Mouse (Mus musculus): ENCODE measurements around the gene Prrt2. TPM values are rescaled to one million over a fixed set of nuclear protein-coding genes. Genes with fewer than 3 reads are reported as not detected.

Prrt2 gene
- total RNA-seq, 1 experiment, result 0.36 TPM

GRCm38 (mm10) chr7:126986319-126986718 lies 34.7 kb downstream of the Prrt2 start:
- H3K9ac ChIP-seq (ENCODE audit: insufficient read depth, low read depth, low read length, poor library complexity, severe bottlenecking), result no peak overlapping the region; the same call in 1 of the 2 replicates

GRCm38 (mm10) chr7:126984667-126985444 lies 36.2 kb downstream of the Prrt2 start:
- peaks cover 1 to 2% of the 10 kb centered on the region in 2 experiments; a peak in 1 of 4 replicates for H3K4me1 ChIP-seq (ENCODE audit: control insufficient read depth in 2 of 2, insufficient read depth in 2 of 2, low read length in 2 of 2, poor library complexity in 1 of 2)
- H3K27ac ChIP-seq (ENCODE audit: insufficient read depth, low read depth, low read length, poor library complexity, severe bottlenecking), result no peak overlapping the region
- H3K9me3 ChIP-seq (ENCODE audit: control insufficient read depth, insufficient read depth, low read depth, low read length), result no peaks in the 10 kb centered on the region
- H3K4me3 ChIP-seq (ENCODE audit: insufficient read depth in 1 of 2, low read depth in 1 of 2, low read length in 2 of 2, poor library complexity in 1 of 2, severe bottlenecking in 1 of 2), result no peak overlapping the region
- in situ Hi-C loops (cut with MboI; ENCODE audit: low sequenced_read_pairs in 2 of 2, unreplicated experiment in 2 of 2), result no loop called here
- peaks cover 4% of the 10 kb centered on the region; the same call in 1 of the 2 replicates for H3K36me3 ChIP-seq (ENCODE audit: control insufficient read depth, insufficient read depth, low read length, poor library complexity, severe bottlenecking)
- H3K9ac ChIP-seq (ENCODE audit: insufficient read depth, low read depth, low read length, poor library complexity, severe bottlenecking), result no peak overlapping the region
- TF ChIP-seq ZNF384 (IDR thresholded peaks at IDR 0.05; ENCODE audit: low read depth, low read length), result no peak
- no peak for TF ChIP-seq HCFC1 (IDR thresholded peaks at IDR 0.05; ENCODE audit: borderline replicate concordance, insufficient read depth, low read length)
- no peak for TF ChIP-seq MAFK (IDR thresholded peaks at IDR 0.05; ENCODE audit: insufficient read depth, low read depth, low read length)
- no peak for TF ChIP-seq CHD2 (IDR thresholded peaks at IDR 0.05; ENCODE audit: low read depth, low read length)
- TF ChIP-seq ZC3H11A (IDR thresholded peaks at IDR 0.05; ENCODE audit: borderline replicate concordance, low read depth, low read length), result no peak
- DNase-seq (ENCODE audit: low read depth, low spot score), result no peak

More at GRCm38 (mm10) chr7:126986319-126986718, 34.7 kb downstream of the Prrt2 start:
- H3K4me1 ChIP-seq (ENCODE audit: control insufficient read depth in 2 of 2, insufficient read depth in 2 of 2, low read length in 2 of 2, poor library complexity in 1 of 2), result peaks cover 1 to 2% of the 10 kb centered on the region in 2 experiments; a peak in 1 of 4 replicates
- no peak overlapping the region for H3K4me3 ChIP-seq (ENCODE audit: insufficient read depth in 1 of 2, low read depth in 1 of 2, low read length in 2 of 2, poor library complexity in 1 of 2, severe bottlenecking in 1 of 2)
- in situ Hi-C loops (cut with MboI; ENCODE audit: low sequenced_read_pairs in 2 of 2, unreplicated experiment in 2 of 2), result no loop called here
- no peaks in the 10 kb centered on the region for H3K9me3 ChIP-seq (ENCODE audit: control insufficient read depth, insufficient read depth, low read depth, low read length)
- no peak for DNase-seq (ENCODE audit: low read depth, low spot score)
- no peak for TF ChIP-seq ZC3H11A (IDR thresholded peaks at IDR 0.05; ENCODE audit: borderline replicate concordance, low read depth, low read length)
- no peak for TF ChIP-seq MAFK (IDR thresholded peaks at IDR 0.05; ENCODE audit: insufficient read depth, low read depth, low read length)
- no peak for TF ChIP-seq CHD2 (IDR thresholded peaks at IDR 0.05; ENCODE audit: low read depth, low read length)
- TF ChIP-seq HCFC1 (IDR thresholded peaks at IDR 0.05; ENCODE audit: borderline replicate concordance, insufficient read depth, low read length), result no peak
- no peak for TF ChIP-seq ZNF384 (IDR thresholded peaks at IDR 0.05; ENCODE audit: low read depth, low read length)
- no peaks in the 10 kb centered on the region for H3K36me3 ChIP-seq (ENCODE audit: control insufficient read depth, insufficient read depth, low read length, poor library complexity, severe bottlenecking)
- no peak overlapping the region for H3K27ac ChIP-seq (ENCODE audit: insufficient read depth, low read depth, low read length, poor library complexity, severe bottlenecking)

DNA sequence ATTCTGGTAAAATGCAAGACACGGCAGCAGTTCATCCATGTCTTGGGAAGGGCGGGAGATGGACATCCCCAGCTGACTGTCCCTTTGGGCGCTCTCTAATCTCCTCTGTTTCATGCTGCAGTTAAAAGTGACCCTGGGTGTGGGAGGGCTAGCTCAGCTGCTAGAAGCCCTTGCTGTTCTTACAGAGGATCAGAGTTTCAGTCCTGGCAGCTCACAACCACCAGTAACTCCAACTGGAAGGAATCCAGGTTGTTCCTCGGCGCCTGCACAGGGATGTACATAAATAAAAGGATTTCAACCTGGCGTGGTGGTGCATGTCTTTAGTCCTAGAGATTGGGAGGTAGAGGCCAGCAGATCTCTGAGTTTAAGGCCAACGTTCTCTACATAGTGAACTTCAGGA lies 37.9 kb downstream of the Prrt2 start:
- no peak overlapping the region for H3K9ac ChIP-seq (ENCODE audit: insufficient read depth, low read depth, low read length, poor library complexity, severe bottlenecking)
- TF ChIP-seq ZC3H11A (IDR thresholded peaks at IDR 0.05; ENCODE audit: borderline replicate concordance, low read depth, low read length) (no peak), CHD2 (IDR thresholded peaks at IDR 0.05; ENCODE audit: low read depth, low read length) (no peak), ZNF384 (IDR thresholded peaks at IDR 0.05; ENCODE audit: low read depth, low read length) (no peak), HCFC1 (IDR thresholded peaks at IDR 0.05; ENCODE audit: borderline replicate concordance, insufficient read depth, low read length) (no peak), MAFK (IDR thresholded peaks at IDR 0.05; ENCODE audit: insufficient read depth, low read depth, low read length) (no peak)
- H3K36me3 ChIP-seq (ENCODE audit: control insufficient read depth, insufficient read depth, low read length, poor library complexity, severe bottlenecking), result peaks cover 21% of the 10 kb centered on the region
- no peak overlapping the region for H3K27ac ChIP-seq (ENCODE audit: insufficient read depth, low read depth, low read length, poor library complexity, severe bottlenecking)
- H3K4me3 ChIP-seq (ENCODE audit: insufficient read depth in 1 of 2, low read depth in 1 of 2, low read length in 2 of 2, poor library complexity in 1 of 2, severe bottlenecking in 1 of 2), result no peak overlapping the region
- in situ Hi-C loops (cut with MboI; ENCODE audit: low sequenced_read_pairs in 2 of 2, unreplicated experiment in 2 of 2), result no loop called here
- H3K4me1 ChIP-seq (ENCODE audit: control insufficient read depth in 2 of 2, insufficient read depth in 2 of 2, low read length in 2 of 2, poor library complexity in 1 of 2), result peaks cover 0 to 5% of the 10 kb centered on the region in 2 experiments; a peak in 2 of 4 replicates
- no peaks in the 10 kb centered on the region for H3K9me3 ChIP-seq (ENCODE audit: control insufficient read depth, insufficient read depth, low read depth, low read length)
- DNase-seq (ENCODE audit: low read depth, low spot score), result no peak

GRCm38 (mm10) chr7:126982054-126982453 lies 39.0 kb downstream of the Prrt2 start:
- Histone ChIP-seq H3K9me3 (ENCODE audit: control insufficient read depth, insufficient read depth, low read depth, low read length) (no peaks in the 10 kb centered on the region), H3K27ac (ENCODE audit: insufficient read depth, low read depth, low read length, poor library complexity, severe bottlenecking) (no peak overlapping the region), H3K9ac (ENCODE audit: insufficient read depth, low read depth, low read length, poor library complexity, severe bottlenecking) (no peak overlapping the region), H3K4me3 (ENCODE audit: insufficient read depth in 1 of 2, low read depth in 1 of 2, low read length in 2 of 2, poor library complexity in 1 of 2, severe bottlenecking in 1 of 2) (no peak overlapping the region), H3K36me3 (ENCODE audit: control insufficient read depth, insufficient read depth, low read length, poor library complexity, severe bottlenecking) (peaks cover 23% of the 10 kb centered on the region), H3K4me1 (ENCODE audit: control insufficient read depth in 2 of 2, insufficient read depth in 2 of 2, low read length in 2 of 2, poor library complexity in 1 of 2) (peaks cover 0 to 6% of the 10 kb centered on the region in 2 experiments; a peak in 2 of 4 replicates)
- DNase-seq (ENCODE audit: low read depth, low spot score), result no peak
- TF ChIP-seq MAFK (IDR thresholded peaks at IDR 0.05; ENCODE audit: insufficient read depth, low read depth, low read length) (no peak), ZC3H11A (IDR thresholded peaks at IDR 0.05; ENCODE audit: borderline replicate concordance, low read depth, low read length) (no peak), CHD2 (IDR thresholded peaks at IDR 0.05; ENCODE audit: low read depth, low read length) (no peak), HCFC1 (IDR thresholded peaks at IDR 0.05; ENCODE audit: borderline replicate concordance, insufficient read depth, low read length) (no peak), ZNF384 (IDR thresholded peaks at IDR 0.05; ENCODE audit: low read depth, low read length) (no peak)
- in situ Hi-C loops (cut with MboI; ENCODE audit: low sequenced_read_pairs in 2 of 2, unreplicated experiment in 2 of 2), result no loop called here

Measured in ES-E14 (cell line).